Comparison of ENCODE assay signal across 8 mouse cellular contexts in genomic region chr4:59928347-59928746, GRCm38 (mm10). TPM values are rescaled to one million over a fixed set of nuclear protein-coding genes. Genes with fewer than 3 reads are reported as not detected.
DNase-seq lines count a peak whose midpoint lies in the region; ATAC-seq and TF ChIP-seq lines count a peak whose summit lies in the region.

No protein-coding gene starts in this region.

- peak; percentile 59 for DNase-seq in hindbrain, embryonic 10.5 days (ENCODE audit: low spot score)
- DNase-seq in cerebellum, adult 9-11 months, result peak; percentile 74
- peak; percentile 10 to 31 for DNase-seq in gastrocnemius, adult 8-10 months (ENCODE audit: low spot score in 2 of 2)
- peak; percentile 77 to 83 for DNase-seq in left cerebral cortex, postnatal 14 days (ENCODE audit: low spot score in 2 of 2)

- no peak for TF ChIP-seq POLR2A in myocyte (IDR thresholded peaks at IDR 0.05; ENCODE audit: insufficient read length, low read depth)

- no peak overlapping the region for H3K27ac ChIP-seq in hindbrain, embryonic 10.5 days
- no peak overlapping the region for H3K27ac ChIP-seq in hindbrain, embryonic 12.5 days
- no peak overlapping the region for H3K27ac ChIP-seq in intestine, embryonic 16.5 days (ENCODE audit: low read length)
- H3K27ac ChIP-seq in stomach, embryonic 15.5 days, result no peak overlapping the region

- no peak overlapping the region for H3K4me3 ChIP-seq in hindbrain, embryonic 10.5 days
- no peak overlapping the region for H3K4me3 ChIP-seq in hindbrain, embryonic 12.5 days
- H3K4me3 ChIP-seq in intestine, embryonic 16.5 days (ENCODE audit: low read length), result no peak overlapping the region
- H3K4me3 ChIP-seq in myocyte, result no peak overlapping the region
- H3K4me3 ChIP-seq in stomach, embryonic 15.5 days (replicated peaks), result no peak overlapping the region

- H3ac ChIP-seq in myocyte (ENCODE audit: control insufficient read depth, insufficient read length), result no peak overlapping the region

- 23% methylated on average over 6 of the region's 6 CpGs for WGBS in hindbrain, embryonic 10.5 days
- WGBS in hindbrain, embryonic 12.5 days, result 21% methylated on average over 6 of the region's 6 CpGs
- WGBS in intestine, embryonic 16.5 days, result 25% methylated on average over 6 of the region's 6 CpGs
- 17% methylated on average over 6 of the region's 6 CpGs for WGBS in stomach, embryonic 15.5 days

- H3K36me3 ChIP-seq in hindbrain, embryonic 10.5 days, result no peaks in the 10 kb centered on the region
- H3K36me3 ChIP-seq in hindbrain, embryonic 12.5 days, result no peaks in the 10 kb centered on the region
- H3K36me3 ChIP-seq in intestine, embryonic 16.5 days (ENCODE audit: control insufficient read depth, insufficient read depth, low read length), result no peaks in the 10 kb centered on the region
- no peaks in the 10 kb centered on the region for H3K36me3 ChIP-seq in myocyte (ENCODE audit: control insufficient read depth, insufficient read depth)
- H3K36me3 ChIP-seq in stomach, embryonic 15.5 days, result no peaks in the 10 kb centered on the region

- intact Hi-C loops in left cerebral cortex, postnatal 14 days (cut with DNase I), result no loop called here

- no peaks in the 10 kb centered on the region for H3K79me2 ChIP-seq in myocyte (ENCODE audit: control insufficient read depth, insufficient read depth)

- H3K4me1 ChIP-seq in hindbrain, embryonic 10.5 days (replicated peaks), result 0 out of 2 replicates have a peak, but pooled peaks cover 5% of the 10 kb centered on the region
- H3K4me1 ChIP-seq in hindbrain, embryonic 12.5 days, result no peaks in the 10 kb centered on the region
- H3K4me1 ChIP-seq in intestine, embryonic 16.5 days (ENCODE audit: control insufficient read depth, insufficient read depth, low read length), result no peaks in the 10 kb centered on the region
- H3K4me1 ChIP-seq in stomach, embryonic 15.5 days, result no peaks in the 10 kb centered on the region

- no peak overlapping the region for H3K9ac ChIP-seq in hindbrain, embryonic 12.5 days
- no peak overlapping the region for H3K9ac ChIP-seq in intestine, embryonic 16.5 days (ENCODE audit: low read depth, low read length)
- no peak overlapping the region for H3K9ac ChIP-seq in stomach, embryonic 15.5 days

- no peak overlapping the region for H3K4me2 ChIP-seq in hindbrain, embryonic 12.5 days (replicated peaks)
- H3K4me2 ChIP-seq in intestine, embryonic 16.5 days (ENCODE audit: low read depth, low read length), result no peak overlapping the region
- no peak overlapping the region for H3K4me2 ChIP-seq in myocyte (ENCODE audit: low read depth)
- no peak overlapping the region for H3K4me2 ChIP-seq in stomach, embryonic 15.5 days

- no peak for ATAC-seq in hindbrain, embryonic 12.5 days (ENCODE audit: low FRiP score)
- peak; percentile 40; the same call in 1 of the 2 replicates for ATAC-seq in intestine, embryonic 16.5 days
- peak; percentile 56; the same call in 1 of the 2 replicates for ATAC-seq in stomach, embryonic 15.5 days (ENCODE audit: insufficient read depth, low FRiP score, low read depth)

- no peaks in the 10 kb centered on the region for H3K9me3 ChIP-seq in hindbrain, embryonic 10.5 days
- H3K9me3 ChIP-seq in hindbrain, embryonic 12.5 days (replicated peaks), result no peaks in the 10 kb centered on the region
- H3K9me3 ChIP-seq in intestine, embryonic 16.5 days (ENCODE audit: control insufficient read depth, low read length), result no peaks in the 10 kb centered on the region
- H3K9me3 ChIP-seq in stomach, embryonic 15.5 days, result no peaks in the 10 kb centered on the region

- no peaks in the 10 kb centered on the region for H3K27me3 ChIP-seq in hindbrain, embryonic 10.5 days (ENCODE audit: insufficient read depth, poor library complexity, severe bottlenecking)
- no peaks in the 10 kb centered on the region for H3K27me3 ChIP-seq in hindbrain, embryonic 12.5 days
- no peaks in the 10 kb centered on the region; the same call in 1 of the 2 replicates for H3K27me3 ChIP-seq in intestine, embryonic 16.5 days (replicated peaks; ENCODE audit: control insufficient read depth, insufficient read depth, low read length)
- peaks cover 15% of the 10 kb centered on the region for H3K27me3 ChIP-seq in myocyte (ENCODE audit: control insufficient read depth, insufficient read depth, insufficient read length)
- H3K27me3 ChIP-seq in stomach, embryonic 15.5 days (replicated peaks), result no peaks in the 10 kb centered on the region

TF ChIP-seq in myocyte, 11 proteins besides CTCF, POLR2A, EP300 and RAD21:
- TF ChIP-seq CEBPB (IDR thresholded peaks at IDR 0.05; ENCODE audit: insufficient read depth, poor library complexity, severe bottlenecking) (peak; percentile 65; the same call in 1 of the 2 replicates), MAX (IDR thresholded peaks at IDR 0.05; ENCODE audit: low read depth) (no peak), REST (IDR thresholded peaks at IDR 0.05; ENCODE audit: insufficient read depth, insufficient read length) (no peak)

RNA-seq across cellular contexts. Expression of gene Slc46a2, which starts 13.5 kb away (rescaled TPM):
- not detected in 2 replicates for polyA plus RNA-seq in hindbrain, embryonic 10.5 days (2016; fragmentation: Nextera tagmentation; extraction: Ambion mirVana)
- polyA plus RNA-seq in hindbrain, embryonic 12.5 days (2016; fragmentation: Nextera tagmentation; extraction: Ambion mirVana), result 0.09 and 0.10 TPM in 2 replicates
- not detected for total RNA-seq in gastrocnemius, adult 8-10 months (2022)
- polyA plus RNA-seq in intestine, embryonic 16.5 days (2015; fragmentation: Nextera tagmentation; extraction: Ambion mirVana), result not detected in 2 replicates
- not detected for total RNA-seq in left cerebral cortex, postnatal 14 days (2021)
- not detected for polyA plus RNA-seq in myocyte (2012; fragmentation: generic; extraction: Trizol)
- polyA plus RNA-seq in stomach, embryonic 15.5 days (2015; fragmentation: Nextera tagmentation; extraction: Ambion mirVana), result 0.10 TPM in 1 of 2 replicates, not detected in the other

RNA-seq across cellular contexts. Expression of gene Mup4, which starts 32.2 kb away (rescaled TPM):
- not detected in 2 replicates for polyA plus RNA-seq in hindbrain, embryonic 10.5 days (2016; fragmentation: Nextera tagmentation; extraction: Ambion mirVana)
- polyA plus RNA-seq in hindbrain, embryonic 12.5 days (2016; fragmentation: Nextera tagmentation; extraction: Ambion mirVana), result not detected in 2 replicates
- total RNA-seq in gastrocnemius, adult 8-10 months (2022), result not detected
- polyA plus RNA-seq in intestine, embryonic 16.5 days (2015; fragmentation: Nextera tagmentation; extraction: Ambion mirVana), result not detected in 2 replicates
- total RNA-seq in left cerebral cortex, postnatal 14 days (2021), result not detected
- not detected for polyA plus RNA-seq in myocyte (2012; fragmentation: generic; extraction: Trizol)
- polyA plus RNA-seq in stomach, embryonic 15.5 days (2015; fragmentation: Nextera tagmentation; extraction: Ambion mirVana), result not detected in 2 replicates

RNA-seq across cellular contexts. Expression of gene Mup6, which starts 35.7 kb away (rescaled TPM):
- 0.70 TPM in 1 of 2 replicates, not detected in the other for polyA plus RNA-seq in hindbrain, embryonic 10.5 days (2016; fragmentation: Nextera tagmentation; extraction: Ambion mirVana)
- polyA plus RNA-seq in hindbrain, embryonic 12.5 days (2016; fragmentation: Nextera tagmentation; extraction: Ambion mirVana), result not detected in 2 replicates
- not detected for total RNA-seq in gastrocnemius, adult 8-10 months (2022)
- not detected in 2 replicates for polyA plus RNA-seq in intestine, embryonic 16.5 days (2015; fragmentation: Nextera tagmentation; extraction: Ambion mirVana)
- not detected for total RNA-seq in left cerebral cortex, postnatal 14 days (2021)
- not detected for polyA plus RNA-seq in myocyte (2012; fragmentation: generic; extraction: Trizol)
- not detected in 2 replicates for polyA plus RNA-seq in stomach, embryonic 15.5 days (2015; fragmentation: Nextera tagmentation; extraction: Ambion mirVana)

Comparison
In these comparisons a context has a peak if more than half of its experiments do, and no peak if none do; other contexts are left out.
1. DNase-seq: peak in every context shown above with its lines; median percentile 80 in left cerebral cortex, postnatal 14 days; 74 in cerebellum, adult 9-11 months; 59 in hindbrain, embryonic 10.5 days; 20 in gastrocnemius, adult 8-10 months.